8 mouse cellular contexts compared by ENCODE assay signal in the genomic region with DNA sequence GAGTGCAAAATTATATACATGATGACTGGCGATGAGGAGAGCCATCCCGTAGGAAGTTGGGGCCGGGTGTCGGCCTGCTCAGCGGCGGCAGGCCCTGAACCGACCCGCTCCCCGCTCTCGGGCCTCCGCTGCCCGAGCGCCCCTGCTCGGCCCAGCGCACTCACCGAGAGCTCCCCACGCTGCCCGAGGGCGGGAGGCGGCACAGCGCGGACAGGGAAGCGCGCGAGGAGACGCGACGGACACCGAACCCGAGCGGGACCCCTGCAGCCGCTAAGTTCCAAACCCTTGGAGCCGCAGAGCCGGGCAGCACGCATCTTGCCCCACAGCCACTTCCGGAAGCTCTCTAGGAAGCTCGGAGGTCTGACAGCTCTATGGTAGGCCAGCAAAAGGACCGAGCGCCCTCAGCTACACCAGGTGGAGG. TPM values are rescaled to one million over a fixed set of nuclear protein-coding genes. Genes with fewer than 3 reads are reported as not detected.
DNase-seq lines count a peak whose midpoint lies in the region; ATAC-seq lines count a peak whose summit lies in the region.

Zkscan8 (minus strand) TSS at position 340 of the 421 bp plus-strand sequence.

- peak; percentile 89 for DNase-seq in CD4-positive, CD25-positive, alpha-beta regulatory T cell, adult 2 months (ENCODE audit: low read depth, low spot score)
- DNase-seq in fat pad, adult 2 months (ENCODE audit: extremely low read depth, low read depth, low spot score): peak; percentile 21
- peak; percentile 92 for DNase-seq in kidney, postnatal 14 days
- DNase-seq in liver, embryonic 13.5 days: peak; percentile 82
- DNase-seq in neural tube, embryonic 10.5 days (ENCODE audit: extremely low spot score, low spot score): peak; percentile 93

- no peaks in the 10 kb centered on the region for H3K27me3 ChIP-seq in heart, embryonic 14.5 days (ENCODE audit: control insufficient read depth, insufficient read depth, low read length)
- no peaks in the 10 kb centered on the region for H3K27me3 ChIP-seq in liver, embryonic 13.5 days
- no peaks in the 10 kb centered on the region for H3K27me3 ChIP-seq in stomach, embryonic 16.5 days (ENCODE audit: control insufficient read depth, insufficient read depth, low read length)

- peaks cover 14% of the 10 kb centered on the region for H3K36me3 ChIP-seq in heart, embryonic 14.5 days (ENCODE audit: control insufficient read depth, insufficient read depth, low read length)
- H3K36me3 ChIP-seq in liver, embryonic 13.5 days: peaks cover 11% of the 10 kb centered on the region
- H3K36me3 ChIP-seq in stomach, embryonic 16.5 days (ENCODE audit: control insufficient read depth, insufficient read depth, low read length): peaks cover 4% of the 10 kb centered on the region; the same call in 1 of the 2 replicates

- peak within 1 kb of the TSS; percentile 72 for H3K27ac ChIP-seq in brown adipose tissue, adult 24 weeks (replicated peaks; ENCODE audit: low read depth, low read length)
- peak within 1 kb of the TSS; percentile 92 to 94 for H3K27ac ChIP-seq in heart, embryonic 14.5 days (replicated peaks in 1 of 2; ENCODE audit: control insufficient read depth in 1 of 2, insufficient read depth in 1 of 2, low read depth in 2 of 2, low read length in 2 of 2)
- peak within 1 kb of the TSS; percentile 73 for H3K27ac ChIP-seq in liver, embryonic 13.5 days
- H3K27ac ChIP-seq in stomach, embryonic 16.5 days (ENCODE audit: low read length): peak within 1 kb of the TSS; percentile 95

- peak within 1 kb of the TSS; percentile 99 for H3K4me3 ChIP-seq in brown adipose tissue, adult 24 weeks (ENCODE audit: insufficient read depth, low read depth, low read length)
- peak within 1 kb of the TSS; percentile 91 to 99 for H3K4me3 ChIP-seq in heart, embryonic 14.5 days (ENCODE audit: control insufficient read depth in 1 of 2, insufficient read depth in 1 of 2, low read depth in 1 of 2, low read length in 2 of 2)
- peak within 1 kb of the TSS; percentile 74 for H3K4me3 ChIP-seq in liver, embryonic 13.5 days (replicated peaks)
- H3K4me3 ChIP-seq in stomach, embryonic 16.5 days (replicated peaks; ENCODE audit: low read length): peak within 1 kb of the TSS; percentile 93

- peaks cover 4% of the 10 kb centered on the region; the same call in 1 of the 2 replicates for H3K4me1 ChIP-seq in brown adipose tissue, adult 24 weeks (ENCODE audit: control insufficient read depth, insufficient read depth, insufficient read length, low read length)
- H3K4me1 ChIP-seq in heart, embryonic 14.5 days (ENCODE audit: control insufficient read depth in 2 of 2, insufficient read depth in 2 of 2, low read length in 2 of 2): no peaks in the 10 kb centered on the region
- H3K4me1 ChIP-seq in liver, embryonic 13.5 days (replicated peaks): peaks cover 15% of the 10 kb centered on the region
- peaks cover 4% of the 10 kb centered on the region; the same call in 1 of the 2 replicates for H3K4me1 ChIP-seq in stomach, embryonic 16.5 days (ENCODE audit: control insufficient read depth, insufficient read depth, low read length)

- H3K9ac ChIP-seq in heart, embryonic 14.5 days (ENCODE audit: low read length): peak within 1 kb of the TSS; percentile 98
- H3K9ac ChIP-seq in liver, embryonic 13.5 days: peak within 1 kb of the TSS; percentile 84
- H3K9ac ChIP-seq in stomach, embryonic 16.5 days (ENCODE audit: low read length): peak within 1 kb of the TSS; percentile 100

- 0% methylated on average over 37 of the region's 39 CpGs for WGBS in heart, embryonic 14.5 days
- WGBS in liver, embryonic 13.5 days (ENCODE audit: insufficient replicate concordance): under 1% methylated on average over 39 of the region's 39 CpGs
- WGBS in stomach, embryonic 16.5 days: under 1% methylated on average over 39 of the region's 39 CpGs

- peak within 1 kb of the TSS; percentile 76 for H3K4me2 ChIP-seq in heart, embryonic 14.5 days (ENCODE audit: low read length)
- H3K4me2 ChIP-seq in liver, embryonic 13.5 days: peak within 1 kb of the TSS; percentile 75
- H3K4me2 ChIP-seq in stomach, embryonic 16.5 days (ENCODE audit: low read depth, low read length): peak within 1 kb of the TSS; percentile 73

- H3K9me3 ChIP-seq in heart, embryonic 14.5 days (ENCODE audit: control insufficient read depth, low read length): no peaks in the 10 kb centered on the region
- no peaks in the 10 kb centered on the region for H3K9me3 ChIP-seq in liver, embryonic 13.5 days (replicated peaks)
- H3K9me3 ChIP-seq in stomach, embryonic 16.5 days (replicated peaks; ENCODE audit: control insufficient read depth, low read length): no peaks in the 10 kb centered on the region

- peak; percentile 86 for ATAC-seq in heart, embryonic 14.5 days (ENCODE audit: insufficient number of reproducible peaks, insufficient read depth, low FRiP score, low read depth)
- ATAC-seq in liver, embryonic 13.5 days (ENCODE audit: low read depth): peak; percentile 97
- peak; percentile 99 for ATAC-seq in stomach, embryonic 16.5 days (ENCODE audit: insufficient read depth, low FRiP score)

RNA-seq across cellular contexts. Expression of gene Zkscan8, which starts in this region (rescaled TPM):
- polyA plus RNA-seq in brown adipose tissue, adult 24 weeks (2012; ENCODE audit: insufficient read depth, insufficient read length, missing spikeins): 6.0 and 6.4 TPM in 2 replicates
- polyA plus RNA-seq in heart, embryonic 14.5 days (2014; fragmentation: Nextera tagmentation; extraction: Ambion mirVana): 6.3 and 7.2 TPM in 2 replicates
- 1.1 and 1.2 TPM in 2 replicates for polyA plus RNA-seq in liver, embryonic 13.5 days (2015; fragmentation: Nextera tagmentation; extraction: Ambion mirVana)
- 6.1 and 6.8 TPM in 2 replicates for polyA plus RNA-seq in stomach, embryonic 16.5 days (2015; fragmentation: Nextera tagmentation; extraction: Ambion mirVana)

Comparison
In these comparisons a context has a peak if more than half of its experiments do, and no peak if none do; other contexts are left out.
1. Peak in every context shown above with its lines: DNase-seq, ATAC-seq, H3K4me3 ChIP-seq and H3K27ac ChIP-seq.
2. DNase-seq: peak in every context shown above with its lines; median percentile 93 in neural tube, embryonic 10.5 days; 92 in kidney, postnatal 14 days; 89 in CD4-positive, CD25-positive, alpha-beta regulatory T cell, adult 2 months; 82 in liver, embryonic 13.5 days; 21 in fat pad, adult 2 months.